Mouse (Mus musculus) ES-Bruce4 (cell line): ENCODE data around the gene Scrt2.
"Not testable (repeated sequence)": the region's sequence is repeated elsewhere in the genome, so short reads cannot be mapped to it uniquely, and the experiment has no call there.

Source experiments
- CTCF ChIP-seq: IDR thresholded peaks from one replicate; pipeline ENCODE4 v1.8.1; 2011; ENCODE audit warnings: low read depth, low read length
- EP300 ChIP-seq: IDR thresholded peaks from 2 replicates; pipeline ENCODE4 v1.6.1; 2011; ENCODE audit warnings: low read depth, low read length; ENCODE audit not compliant: insufficient read depth
- POLR2A ChIP-seq: IDR thresholded peaks from one replicate; pipeline ENCODE4 v1.8.1; 2011; ENCODE audit warnings: low read length; ENCODE audit not compliant: insufficient read depth

DNA sequence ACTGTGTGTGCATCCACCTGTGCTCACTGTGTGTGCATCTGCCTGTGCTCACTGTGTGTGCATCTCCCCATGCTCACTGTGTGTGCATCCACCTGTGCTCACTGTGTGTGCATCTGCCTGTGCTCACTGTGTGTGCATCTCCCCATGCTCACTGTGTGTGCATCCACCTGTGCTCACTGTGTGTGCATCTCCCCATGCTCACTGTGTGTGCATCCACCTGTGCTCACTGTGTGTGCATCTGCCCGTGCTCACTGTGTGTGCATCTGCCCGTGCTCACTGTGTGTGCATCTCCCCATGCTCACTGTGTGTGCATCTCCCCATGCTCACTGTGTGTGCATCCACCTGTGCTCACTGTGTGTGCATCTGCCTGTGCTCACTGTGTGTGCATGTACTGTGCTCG is 18.5 kb upstream of the Scrt2 start:
- not testable (repeated sequence) for TF ChIP-seq POLR2A, EP300, CTCF
